Mouse (Mus musculus) T-cell, adult 2 months (primary cell): ENCODE results near the gene F830045P16Rik.
"Not testable (repeated sequence)": the region's sequence is repeated elsewhere in the genome, so short reads cannot be mapped to it uniquely, and the experiment has no call there.

Experiments
- DNase-seq: peaks from one replicate; pipeline ENCODE4 v3.0.0; 2022; ENCODE audit warnings: low spot score

The F830045P16Rik gene

GRCm38 (mm10) chr2:129489496-129490285, 46.7 kb downstream of the F830045P16Rik start:
- DNase-seq: no peak

GRCm38 (mm10) chr2:129483150-129483549, 53.3 kb downstream of the F830045P16Rik start:
- DNase-seq: no peak

- no peak for DNase-seq
Observed at GRCm38 (mm10) chr2:129471905-129472304, 64.5 kb downstream of the F830045P16Rik start.

- no peak for DNase-seq
Observed at GRCm38 (mm10) chr2:129470839-129471238, 65.6 kb downstream of the F830045P16Rik start.

- DNase-seq: not testable (repeated sequence)
Observed at GRCm38 (mm10) chr2:129438772-129439171, 97.6 kb downstream of the F830045P16Rik start.

- no peak for DNase-seq
Observed at GRCm38 (mm10) chr2:129435154-129435553, 101.2 kb downstream of the F830045P16Rik start.

- DNase-seq: no peak
Observed at GRCm38 (mm10) chr2:129423741-129424140, 112.7 kb downstream of the F830045P16Rik start.

- DNase-seq: no peak
Observed at GRCm38 (mm10) chr2:129420897-129421561, 115.4 kb downstream of the F830045P16Rik start.

GRCm38 (mm10) chr2:129419361-129419880, 117.0 kb downstream of the F830045P16Rik start:
- no peak for DNase-seq

GRCm38 (mm10) chr2:129414593-129414992, 121.8 kb downstream of the F830045P16Rik start:
- DNase-seq: no peak

- no peak for DNase-seq
Observed at GRCm38 (mm10) chr2:129413488-129413887, 122.9 kb downstream of the F830045P16Rik start.

- no peak for DNase-seq
Observed at GRCm38 (mm10) chr2:129411651-129412050, 124.8 kb downstream of the F830045P16Rik start.

- no peak for DNase-seq
Observed at GRCm38 (mm10) chr2:129410344-129410743, 126.1 kb downstream of the F830045P16Rik start.

GRCm38 (mm10) chr2:129408476-129408875, 127.9 kb downstream of the F830045P16Rik start:
- DNase-seq: no peak
